Mouse (Mus musculus): Measurements from ENCODE around the gene Timm44. TPM values are rescaled to one million over a fixed set of nuclear protein-coding genes. Genes with fewer than 3 reads are reported as not detected.

Gene Timm44
- polyA plus RNA-seq, 1 experiment, result 131 TPM

- no peak for DNase-seq (ENCODE audit: extremely low spot score in 1 of 2, low spot score in 1 of 2)
These were observed 36.4 kb downstream of the Timm44 start for GRCm38 (mm10) chr8:4239193-4239890.

- peak; percentile 99 to 100 for DNase-seq (ENCODE audit: extremely low spot score in 1 of 2, low spot score in 1 of 2)
These were observed 37.1 kb downstream of the Timm44 start, which contains the start of the genes Map2k7 and Gm49320 for GRCm38 (mm10) chr8:4238434-4239192. Gene Map2k7, plus strand, starts transcription at chr8:4238740. Gene Gm49320, plus strand, starts transcription at chr8:4238865.

GRCm38 (mm10) chr8:4237814-4238433, 37.8 kb downstream of the Timm44 start:
- no peak for DNase-seq (ENCODE audit: extremely low spot score in 1 of 2, low spot score in 1 of 2)

- DNase-seq (ENCODE audit: extremely low spot score in 1 of 2, low spot score in 1 of 2), result no peak
These were observed 44.9 kb downstream of the Timm44 start for GRCm38 (mm10) chr8:4230612-4231351.

DNA sequence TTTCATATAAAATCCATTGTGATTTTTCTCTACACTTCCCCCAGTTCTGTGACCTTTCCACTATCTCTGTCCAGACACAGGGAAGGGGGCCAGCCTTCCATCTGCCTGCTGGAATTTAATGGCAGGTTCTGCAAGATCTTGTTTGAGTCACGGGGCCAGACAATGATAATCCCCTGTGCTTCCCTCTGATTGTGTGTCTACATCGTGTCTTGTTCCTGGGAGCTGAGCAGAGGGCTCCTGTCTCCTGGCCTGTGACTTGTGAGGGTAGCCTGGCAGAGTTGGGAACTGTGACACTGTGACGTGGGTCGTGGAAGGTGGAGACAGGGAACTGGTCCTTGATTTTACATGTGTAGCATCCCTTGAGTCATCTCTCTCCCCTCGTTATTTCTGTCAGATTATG, 45.9 kb downstream of the Timm44 start:
- DNase-seq (ENCODE audit: extremely low spot score in 1 of 2, low spot score in 1 of 2), result no peak

GRCm38 (mm10) chr8:4227919-4228318, 47.8 kb downstream of the Timm44 start:
- no peak for DNase-seq (ENCODE audit: extremely low spot score in 1 of 2, low spot score in 1 of 2)

DNA sequence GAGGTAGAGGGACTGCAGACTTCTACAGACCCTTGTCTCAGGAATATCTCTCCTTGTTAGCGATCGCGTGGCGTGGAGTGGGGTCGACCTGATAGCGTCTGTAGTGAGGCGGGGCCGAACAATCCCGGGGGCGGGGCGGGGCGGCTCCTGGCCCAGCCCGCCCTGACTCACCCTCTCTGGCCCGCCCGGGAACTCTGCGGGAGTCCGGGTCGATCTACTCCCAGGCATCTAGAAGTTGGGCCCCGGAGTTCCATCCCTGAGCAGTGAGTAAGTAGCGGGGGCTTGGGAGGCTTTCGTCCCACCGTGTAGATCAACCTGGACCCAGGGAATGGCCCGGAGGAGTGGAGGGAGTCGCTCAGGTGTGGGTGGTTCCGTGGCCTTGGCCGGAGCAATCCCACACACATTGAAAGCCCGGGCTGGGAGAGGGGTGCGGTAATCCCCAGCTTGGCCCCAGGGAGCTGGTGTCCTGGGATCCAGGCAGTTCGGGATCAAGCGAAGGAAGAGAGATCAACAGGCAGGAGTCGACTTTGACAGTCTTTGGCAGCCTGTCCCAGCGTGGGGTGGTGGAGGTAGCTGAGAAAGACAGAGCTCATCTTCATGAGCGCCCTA, 48.9 kb downstream of the Timm44 start, which contains the start of gene Lrrc8e:
TSS of gene Lrrc8e (plus strand) at position 89 of the 609 bp plus-strand sequence.
- no peak for DNase-seq (ENCODE audit: extremely low spot score in 1 of 2, low spot score in 1 of 2)

DNA sequence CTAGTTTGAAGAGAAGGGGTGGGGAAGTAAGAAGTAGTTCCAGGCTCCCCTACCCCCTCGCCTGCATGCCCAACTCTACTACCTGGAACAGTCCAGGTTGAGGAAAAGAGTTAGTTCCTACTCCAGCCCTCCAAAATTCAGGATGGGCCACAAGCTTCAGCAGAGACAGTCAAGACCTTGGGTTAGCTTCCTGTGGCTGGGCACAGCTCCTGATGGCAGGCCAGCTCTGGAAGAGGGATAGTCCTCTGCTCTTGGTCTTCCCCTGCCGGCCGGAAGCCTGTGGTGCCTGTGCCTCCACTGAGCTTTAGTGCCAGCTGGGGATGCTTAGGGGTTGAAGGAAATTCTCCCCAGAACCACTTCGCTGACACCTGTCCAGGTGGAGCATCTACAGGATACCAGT, 49.4 kb downstream of the Timm44 start:
- no peak for DNase-seq (ENCODE audit: extremely low spot score in 1 of 2, low spot score in 1 of 2)

DNA sequence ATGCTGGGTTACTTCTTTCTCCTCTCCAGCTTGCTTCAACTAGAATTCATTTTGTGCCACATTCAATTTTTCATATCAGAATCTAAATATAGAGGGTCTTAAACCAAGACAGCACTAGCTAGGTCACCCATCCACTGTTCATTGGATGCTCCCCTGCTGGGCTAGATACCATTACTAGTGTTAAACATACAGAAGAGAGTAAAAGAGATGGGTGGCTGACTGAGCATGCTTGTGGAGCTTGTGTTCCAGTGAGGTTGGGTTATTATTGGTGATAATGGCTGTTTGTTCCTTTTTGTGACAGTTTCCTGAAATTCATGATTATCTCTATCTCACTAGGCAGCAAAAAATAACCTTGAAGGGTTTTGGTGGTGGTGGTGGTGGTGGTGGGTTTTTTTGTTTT, 53.7 kb downstream of the Timm44 start:
- no peak for DNase-seq (ENCODE audit: extremely low spot score in 1 of 2, low spot score in 1 of 2)

DNA sequence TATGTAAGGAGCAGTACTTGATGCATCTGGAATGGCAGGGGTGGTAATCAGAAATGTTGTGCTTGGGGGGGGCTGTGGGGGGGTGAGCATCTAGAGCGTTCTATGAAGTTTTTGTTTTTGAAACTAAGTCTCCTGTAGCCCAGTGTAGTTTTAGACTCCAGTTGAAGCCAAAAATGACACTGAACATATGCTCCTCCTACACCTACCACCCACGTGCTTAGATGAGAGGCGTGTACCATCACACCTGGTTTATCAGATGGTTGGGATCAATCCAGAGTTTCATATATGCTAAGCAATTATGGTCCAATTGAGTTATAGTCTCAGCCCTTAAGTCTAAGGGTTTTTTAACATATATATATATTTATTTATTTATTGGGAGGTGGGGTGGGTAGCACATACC, 56.1 kb downstream of the Timm44 start:
- peak in 1 of 2 experiments; percentile 54 for DNase-seq (ENCODE audit: extremely low spot score in 1 of 2, low spot score in 1 of 2)

DNA sequence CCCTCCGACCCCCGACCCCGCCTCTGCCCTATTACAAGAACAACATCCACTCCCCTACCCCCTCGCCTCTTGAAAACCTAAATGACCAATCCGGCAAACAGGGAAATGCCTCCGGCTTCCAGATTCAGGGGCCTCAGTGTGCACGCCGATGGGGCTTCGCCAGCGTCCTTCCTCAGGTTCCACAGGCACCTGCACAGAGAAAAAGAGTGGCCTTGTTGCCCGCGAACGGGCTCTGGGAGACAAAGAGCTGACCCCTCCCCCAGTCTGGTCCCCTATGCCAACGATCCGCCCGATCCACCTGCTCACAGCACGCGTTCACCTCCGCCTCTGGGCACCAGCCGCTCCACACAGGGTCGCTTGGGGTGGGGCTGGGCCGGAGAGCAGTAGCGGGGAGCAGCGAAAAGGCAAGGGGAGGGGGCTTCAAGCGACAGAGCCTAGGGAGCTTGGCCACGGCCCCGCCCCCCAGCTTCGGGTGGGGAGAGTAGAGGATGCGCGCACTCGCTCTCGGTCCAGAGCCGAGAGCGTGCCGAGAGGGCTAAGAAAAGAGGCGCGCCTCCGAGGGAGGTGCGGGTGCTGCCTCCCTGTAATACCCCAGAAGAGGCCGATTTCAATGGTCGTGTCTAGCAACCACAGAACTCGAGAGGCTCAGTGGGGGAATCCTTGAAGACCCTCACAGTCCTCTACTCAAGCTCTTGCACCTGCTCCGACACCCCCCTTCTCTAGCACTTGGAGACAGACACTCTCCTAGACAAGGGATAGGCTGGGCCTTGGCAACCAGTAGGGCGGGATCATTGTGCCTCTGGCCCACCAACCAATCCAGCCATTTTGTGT, 58.7 kb downstream of the Timm44 start, which contains the start of gene Prr36:
TSS of gene Prr36 (minus strand) at position 669 of the 831 bp plus-strand sequence.
- DNase-seq (ENCODE audit: extremely low spot score in 1 of 2, low spot score in 1 of 2), result no peak

DNA sequence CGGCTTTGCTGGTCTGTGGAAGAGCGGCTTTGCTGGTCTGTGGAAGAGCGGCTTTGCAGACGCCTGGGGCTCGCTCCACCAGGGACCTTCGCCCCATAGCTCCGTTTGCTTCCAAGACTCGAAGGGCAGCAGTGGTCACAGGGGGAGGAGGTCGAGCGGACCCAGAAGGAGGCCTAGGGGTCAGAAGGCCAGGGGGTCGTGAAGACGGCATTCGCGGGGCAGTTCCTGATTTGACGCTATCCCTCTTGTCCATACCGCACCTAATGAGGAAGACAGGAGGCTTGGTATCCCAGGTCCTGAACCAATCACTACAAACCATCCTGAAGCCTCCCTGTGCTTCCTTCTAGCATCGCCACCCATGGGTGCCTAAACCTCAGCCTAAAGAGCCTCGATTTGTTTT, 59.4 kb downstream of the Timm44 start:
- DNase-seq (ENCODE audit: extremely low spot score in 1 of 2, low spot score in 1 of 2), result no peak

DNA sequence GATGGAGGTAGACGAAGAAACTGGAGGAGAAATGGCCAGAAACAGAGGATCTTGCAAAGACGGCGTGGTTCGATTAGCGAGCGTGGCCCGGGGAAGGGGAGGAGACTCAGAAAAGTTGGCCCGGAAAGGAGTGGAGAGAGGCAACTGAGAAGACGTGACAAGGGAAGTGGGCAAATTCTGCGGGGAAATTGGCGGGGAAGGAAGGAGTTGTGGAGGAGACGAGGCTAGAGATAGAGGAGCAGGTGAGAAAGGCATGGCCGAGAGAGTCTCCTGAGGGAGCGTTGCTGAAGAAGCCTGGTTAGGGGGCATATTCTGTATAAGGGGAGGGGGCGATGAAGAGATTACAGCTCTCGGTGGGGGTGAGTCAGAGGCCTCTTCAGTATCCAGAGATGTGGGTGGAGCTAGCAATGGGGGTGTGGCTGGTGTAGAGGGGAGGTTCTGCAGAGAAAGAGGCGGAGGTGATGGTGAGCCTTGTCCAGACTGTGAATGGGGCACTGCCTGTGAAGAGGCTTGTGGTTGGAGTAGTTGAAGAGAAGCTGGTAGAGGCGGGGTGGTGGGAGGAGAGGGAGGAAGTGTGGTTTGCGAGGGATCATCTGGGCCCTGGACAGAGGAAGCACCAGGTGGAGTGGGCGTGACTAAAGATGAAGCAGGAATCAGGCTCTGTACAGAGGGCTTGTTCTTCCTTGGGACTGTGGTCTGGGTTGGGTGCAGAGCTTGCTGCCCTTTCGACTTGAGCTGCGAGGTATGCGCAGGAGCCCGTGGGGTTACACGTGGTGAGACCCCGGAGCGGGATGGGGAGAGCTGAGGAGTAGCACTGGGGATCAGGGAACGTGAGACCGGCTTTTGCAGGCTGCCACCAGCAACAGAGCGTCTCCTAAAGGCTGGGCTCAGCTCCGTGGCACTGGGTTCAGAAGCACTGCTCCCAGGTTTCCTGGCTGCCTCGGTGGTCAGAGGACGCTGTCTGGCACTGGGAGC, 61.4 kb downstream of the Timm44 start:
- DNase-seq (ENCODE audit: extremely low spot score in 1 of 2, low spot score in 1 of 2), result no peak

DNA sequence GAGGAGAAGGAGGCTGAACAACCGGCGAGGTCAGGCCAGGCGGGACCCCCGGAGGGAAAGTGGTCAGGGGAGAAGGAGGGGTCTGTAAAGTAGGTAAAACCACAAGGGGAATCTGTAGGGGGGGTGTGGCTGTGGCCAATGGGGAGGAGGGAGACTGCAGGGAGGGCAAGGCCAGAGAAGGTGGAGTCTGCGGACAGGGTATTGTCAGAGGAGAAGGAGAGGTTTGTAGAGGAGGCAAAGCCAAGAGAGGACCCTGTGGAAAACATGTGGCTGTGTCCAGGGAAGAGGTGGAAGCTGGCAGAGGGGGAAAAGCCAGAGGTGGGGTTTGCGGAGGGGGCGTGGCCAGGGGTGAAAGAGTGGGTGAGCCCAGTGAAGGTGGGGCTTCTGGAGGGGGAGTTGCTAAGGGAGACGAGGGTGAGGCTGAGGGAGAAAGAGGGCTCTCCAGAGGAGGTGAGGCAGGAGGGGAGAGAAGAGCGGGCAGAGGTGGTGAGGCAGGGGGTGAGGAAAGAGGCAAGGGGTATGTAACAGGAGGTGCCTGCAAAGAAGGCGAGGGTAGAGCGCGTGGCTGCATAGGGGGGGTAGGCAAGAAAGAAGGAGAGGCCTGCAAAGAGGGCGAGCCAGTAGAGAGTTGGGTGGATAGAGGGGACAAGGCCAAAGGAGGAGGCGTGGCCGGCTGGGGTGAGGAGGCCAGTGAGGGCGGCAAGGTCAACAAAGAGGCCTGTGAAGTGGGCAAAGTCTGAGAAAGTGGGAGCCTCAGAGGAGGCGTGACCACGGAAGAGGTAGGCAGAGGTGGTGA, 62.3 kb downstream of the Timm44 start:
- no peak for DNase-seq (ENCODE audit: extremely low spot score in 1 of 2, low spot score in 1 of 2)

DNA sequence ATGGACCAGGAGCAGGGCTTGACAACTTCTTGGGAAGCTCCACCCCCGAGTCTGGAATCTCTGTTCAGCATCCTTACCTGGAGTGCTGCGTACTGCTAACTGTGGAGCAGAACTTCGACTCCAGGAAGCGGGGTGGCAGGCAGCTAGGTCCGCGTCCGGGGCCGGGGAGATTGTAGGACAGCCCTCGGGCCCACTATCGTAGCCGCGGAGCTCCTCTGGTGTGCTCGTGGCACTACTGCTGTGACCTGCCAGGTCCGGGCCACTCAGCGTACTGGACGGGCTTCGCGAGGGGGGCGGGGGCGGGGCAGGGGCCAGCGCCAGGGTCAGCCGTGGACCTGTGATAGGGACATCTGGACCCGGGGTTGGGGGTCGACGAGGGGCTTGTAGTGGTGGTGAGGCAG, 62.9 kb downstream of the Timm44 start:
- DNase-seq (ENCODE audit: extremely low spot score in 1 of 2, low spot score in 1 of 2), result no peak

DNA sequence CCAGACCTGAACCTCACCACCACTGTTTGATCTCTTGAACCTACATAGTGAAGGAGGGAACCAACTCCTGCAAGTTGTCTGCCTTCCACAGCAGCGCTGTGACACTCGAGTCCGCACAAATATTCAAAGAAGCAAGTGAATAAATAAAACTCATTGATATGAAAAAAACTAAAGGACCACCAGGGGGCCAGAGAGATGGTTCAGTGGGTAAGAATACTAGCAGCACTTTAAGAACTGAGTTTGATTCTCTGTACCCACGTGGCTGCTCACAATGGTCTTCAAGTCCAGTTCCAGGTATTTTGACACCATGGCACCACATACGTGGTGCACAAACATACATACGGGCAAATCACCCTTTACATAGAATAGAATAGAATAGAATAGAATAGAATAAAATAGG, 64.6 kb downstream of the Timm44 start:
- no peak for DNase-seq (ENCODE audit: extremely low spot score in 1 of 2, low spot score in 1 of 2)
